Comparison of ENCODE assay signal across 10 mouse cellular contexts in the genomic region with DNA sequence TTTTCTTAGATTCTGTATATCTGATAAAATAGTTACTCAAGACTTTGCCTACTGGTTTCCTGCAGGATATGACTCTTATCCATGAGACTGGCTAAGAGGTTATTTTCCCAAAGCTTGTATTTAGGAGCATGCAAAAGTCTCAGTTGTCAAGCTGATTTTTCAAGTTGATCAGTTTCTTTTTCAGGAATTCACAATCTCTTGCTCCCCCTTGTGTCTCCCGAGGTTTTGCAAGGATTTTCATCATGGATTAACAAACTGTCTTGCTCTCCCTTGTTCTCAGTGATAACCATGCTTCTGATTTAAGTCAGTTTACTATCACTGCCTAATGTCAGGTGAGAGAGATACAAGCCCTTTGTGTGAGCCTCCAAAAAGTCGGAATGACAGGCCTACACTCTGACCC. TPM values are rescaled to one million over a fixed set of nuclear protein-coding genes. Genes with fewer than 3 reads are reported as not detected.
A peak's percentile ranks its signal among the peaks of the same experiment; 100 is the strongest.
DNase-seq lines count a peak whose midpoint lies in the region; ATAC-seq and TF ChIP-seq lines count a peak whose summit lies in the region.
"Had no signal": no experiment of that assay in that cellular context is flagged by ENCODE, and none has a peak within 500 bp of the region (broad histone marks: within the 10 kb centered on the region; RNA-seq: fewer than 3 reads in every experiment).

No protein-coding gene starts in this region.

- peak; percentile 61 to 66 for DNase-seq in cerebellum, postnatal 10 days
- DNase-seq in cerebellum, postnatal 36 days = no peak
- peak; percentile 22 for DNase-seq in liver, adult 2 months (ENCODE audit: extremely low read depth, low read depth, low spot score)
- peak; percentile 11 to 43 for DNase-seq in frontal cortex, postnatal 36 days (ENCODE audit: low spot score in 2 of 2)
- DNase-seq in lung, postnatal 25 days (ENCODE audit: low spot score) = peak; percentile 8
- DNase-seq in thymus, postnatal 4 days = no peak
- DNase-seq in thymus, adult 18-20 months = no peak

- H3K9me3 ChIP-seq in liver, embryonic 12.5 days (replicated peaks) = no peaks in the 10 kb centered on the region
- H3K9me3 ChIP-seq: midbrain, embryonic 12.5 days had no signal

- H3K4me2 ChIP-seq in liver, embryonic 12.5 days = no peak overlapping the region
- H3K4me2 ChIP-seq: midbrain, embryonic 12.5 days had no signal

- ATAC-seq in liver, embryonic 12.5 days = no peak

- no peaks in the 10 kb centered on the region for H3K36me3 ChIP-seq in liver, adult 2 months (ENCODE audit: control insufficient read depth, insufficient read depth, low read length)
- H3K36me3 ChIP-seq in liver, embryonic 12.5 days = no peaks in the 10 kb centered on the region
- H3K36me3 ChIP-seq: midbrain, embryonic 12.5 days had no signal

- TF ChIP-seq POLR2A in liver, adult 2 months (IDR thresholded peaks at IDR 0.05; ENCODE audit: extremely low read depth, insufficient read depth, low read length) = no peak

- no peaks in the 10 kb centered on the region for H3K79me2 ChIP-seq in liver, adult 2 months (ENCODE audit: control insufficient read depth, insufficient read depth, low read length)

- no peak overlapping the region for H3K27ac ChIP-seq in liver, adult 2 months (replicated peaks; ENCODE audit: insufficient read depth, low read depth, low read length)
- no peak overlapping the region for H3K27ac ChIP-seq in liver, embryonic 12.5 days
- H3K27ac ChIP-seq: midbrain, embryonic 12.5 days had no signal

- 0 out of 2 replicates have a peak, but pooled peaks have one; percentile 11 for TF ChIP-seq CTCF in liver, adult 2 months (IDR thresholded peaks at IDR 0.05; ENCODE audit: low read depth, low read length)

- no peaks in the 10 kb centered on the region for H3K27me3 ChIP-seq in liver, adult 2 months (ENCODE audit: control insufficient read depth, insufficient read depth, low read length)
- H3K27me3 ChIP-seq in liver, embryonic 12.5 days (replicated peaks) = no peaks in the 10 kb centered on the region
- H3K27me3 ChIP-seq: midbrain, embryonic 12.5 days had no signal

- H3K4me3 ChIP-seq in liver, adult 2 months (ENCODE audit: insufficient read depth, low read depth, low read length) = no peak overlapping the region
- no peak overlapping the region for H3K4me3 ChIP-seq in liver, embryonic 12.5 days
- H3K4me3 ChIP-seq: midbrain, embryonic 12.5 days had no signal

- WGBS in liver, adult 2 months = 29% methylated on average over 2 of the region's 2 CpGs
- 27% methylated on average over 2 of the region's 2 CpGs for WGBS in liver, embryonic 12.5 days (ENCODE audit: insufficient replicate concordance)

- H3K4me1 ChIP-seq in liver, adult 2 months (ENCODE audit: control insufficient read depth, insufficient read depth, low read length) = no peaks in the 10 kb centered on the region
- no peaks in the 10 kb centered on the region for H3K4me1 ChIP-seq in liver, embryonic 12.5 days
- H3K4me1 ChIP-seq: midbrain, embryonic 12.5 days had no signal

- no peak overlapping the region for H3K9ac ChIP-seq in liver, adult 2 months (ENCODE audit: low read depth, low read length)
- no peak overlapping the region for H3K9ac ChIP-seq in liver, embryonic 12.5 days
- H3K9ac ChIP-seq: midbrain, embryonic 12.5 days had no signal

RNA-seq across cellular contexts. Expression of a gene that starts 30.5 kb away (rescaled TPM):
- not detected in 2 replicates for total RNA-seq in liver, adult 2 months (2014; rRNA removed)
- not detected in 2 replicates for polyA plus RNA-seq in liver, adult 2 months (2012; rRNA removed)
- polyA plus RNA-seq in liver, embryonic 12.5 days (2016; fragmentation: Nextera tagmentation; extraction: Ambion mirVana) = not detected in 2 replicates
- polyA plus RNA-seq: cortical plate, adult 2 months; midbrain, embryonic 12.5 days had no signal

Comparison
In these comparisons a context has a peak if more than half of its experiments do, and no peak if none do; other contexts are left out.
1. DNase-seq: peak in cerebellum, postnatal 10 days (2 of 2), liver, adult 2 months (single experiment), frontal cortex, postnatal 36 days (2 of 2) and lung, postnatal 25 days (single experiment); none in cerebellum, postnatal 36 days (0 of 2), thymus, postnatal 4 days (single experiment) and thymus, adult 18-20 months (0 of 2).